Mouse (Mus musculus) intestine, embryonic 16.5 days (tissue): ENCODE measurements around the gene Adam21. TPM values are rescaled to one million over a fixed set of nuclear protein-coding genes. Genes with fewer than 3 reads are reported as not detected.
"Not testable (repeated sequence)": the region's sequence is repeated elsewhere in the genome, so short reads cannot be mapped to it uniquely, and the experiment has no call there.

Experiments used
- ATAC-seq: fragments of 200-750 bp; cut with Nextera tagmentation; 2 replicates; pipeline ENCODE4 v1.8.0; 2017; ENCODE audit warnings: moderate TSS enrichment, moderate library complexity
- H3K27ac ChIP-seq: fragments of 300-500 bp; sonication (generic); 2 replicates; pipeline ENCODE4 v1.5.1; 2014; ENCODE audit warnings: mild to moderate bottlenecking, low read length
- H3K27me3 ChIP-seq: fragments of 300-500 bp; sonication (generic); replicated peaks from 2 replicates; pipeline ENCODE4 v1.6.1; 2014; ENCODE audit warnings: low read length, control low read depth, mixed read lengths; ENCODE audit not compliant: control insufficient read depth, insufficient read depth
- H3K36me3 ChIP-seq: fragments of 300-500 bp; sonication (generic); 2 replicates; pipeline ENCODE4 v1.6.1; 2014; ENCODE audit warnings: low read length, control low read depth; ENCODE audit not compliant: control insufficient read depth, insufficient read depth
- H3K4me1 ChIP-seq: fragments of 300-500 bp; sonication (generic); 2 replicates; pipeline ENCODE4 v1.6.1; 2014; ENCODE audit warnings: low read length, control low read depth, mixed read lengths; ENCODE audit not compliant: control insufficient read depth, insufficient read depth
- H3K4me2 ChIP-seq: fragments of 300-500 bp; sonication (generic); 2 replicates; pipeline ENCODE4 v1.6.1; 2014; ENCODE audit warnings: low read depth, low read length, control low read depth
- H3K4me3 ChIP-seq: fragments of 300-500 bp; sonication (generic); 2 replicates; pipeline ENCODE4 v1.5.1; 2014; ENCODE audit warnings: mild to moderate bottlenecking, low read length
- H3K9ac ChIP-seq: fragments of 300-500 bp; sonication (generic); 2 replicates; pipeline ENCODE4 v1.6.1; 2014; ENCODE audit warnings: low read depth, low read length
- H3K9me3 ChIP-seq: fragments of 300-500 bp; sonication (generic); 2 replicates; pipeline ENCODE4 v1.6.1; 2016; ENCODE audit warnings: low read length, control low read depth; ENCODE audit not compliant: control insufficient read depth
- whole genome bisulfite sequencing: fragments of 180-500 bp; shearing (Covaris S2); extraction: QIAGEN DNeasy Blood & Tissue Kit; methylation state at CpG from one replicate; pipeline ENCODE4 v1.1.7; 2014; 5-methylcytosine and 5-hydroxymethylcytosine counted together
- polyA plus RNA-seq: library from polyadenylated mRNA; unstranded; fragments of >200 nt; fragmentation: Nextera tagmentation; extraction: Ambion mirVana; gene quantifications from 2 replicates; pipeline ENCODE4 v1.2.1, GENCODE M21; 2015

Adam21 gene
- polyA plus RNA-seq, 1 experiment from 2014 or later, result 0.17 TPM

- no peak for ATAC-seq
- no peak overlapping the region for H3K27ac ChIP-seq
- no peak overlapping the region for H3K4me3 ChIP-seq
- H3K4me1 ChIP-seq, result no peaks in the 10 kb centered on the region
- WGBS, result 80% methylated on average over 3 of the region's 3 CpGs
- no peak overlapping the region for H3K9ac ChIP-seq
- H3K27me3 ChIP-seq, result no peaks in the 10 kb centered on the region
- H3K9me3 ChIP-seq, result no peaks in the 10 kb centered on the region
- H3K4me2 ChIP-seq, result no peak overlapping the region
- no peaks in the 10 kb centered on the region for H3K36me3 ChIP-seq
Observed at GRCm38 (mm10) chr12:81549286-81549685, 19.0 kb downstream of the Adam21 start.

- H3K9ac ChIP-seq, result no peak overlapping the region
- no peak overlapping the region for H3K4me2 ChIP-seq
- 65% methylated on average over 4 of the region's 4 CpGs for WGBS
- H3K4me1 ChIP-seq, result no peaks in the 10 kb centered on the region
- H3K27me3 ChIP-seq, result no peaks in the 10 kb centered on the region
- no peak overlapping the region for H3K4me3 ChIP-seq
- H3K9me3 ChIP-seq, result no peaks in the 10 kb centered on the region
- no peaks in the 10 kb centered on the region for H3K36me3 ChIP-seq
- no peak for ATAC-seq
- no peak overlapping the region for H3K27ac ChIP-seq
Observed at GRCm38 (mm10) chr12:81547163-81547562, 21.1 kb downstream of the Adam21 start.

GRCm38 (mm10) chr12:81533029-81533419, 35.2 kb downstream of the Adam21 start:
- peak overlapping the region; percentile 64 for H3K4me3 ChIP-seq
- H3K27me3 ChIP-seq, result no peaks in the 10 kb centered on the region
- H3K36me3 ChIP-seq, result no peaks in the 10 kb centered on the region
- WGBS, result 35% methylated on average over 4 of the region's 4 CpGs
- peak overlapping the region; percentile 78 for H3K9ac ChIP-seq
- ATAC-seq, result 0 out of 2 replicates have a peak, but pooled peaks have one; percentile 20
- peak overlapping the region; percentile 58; the same call in 1 of the 2 replicates for H3K27ac ChIP-seq
- H3K9me3 ChIP-seq, result no peaks in the 10 kb centered on the region
- no peaks in the 10 kb centered on the region for H3K4me1 ChIP-seq
- peak overlapping the region; percentile 63 for H3K4me2 ChIP-seq

GRCm38 (mm10) chr12:81532316-81533028, 35.8 kb downstream of the Adam21 start, which contains the start of the genes Gm20498 and Synj2bp:
Gene Gm20498 (minus strand): TSS chr12:81532905.
Gene Synj2bp (minus strand): TSS chr12:81532911.
- ATAC-seq, result peak; percentile 95
- WGBS, result under 1% methylated on average over 46 of the region's 46 CpGs
- peak within 1 kb of the TSS; percentile 58 for H3K27ac ChIP-seq
- peak within 1 kb of the TSS; percentile 64 for H3K4me3 ChIP-seq
- no peaks in the 10 kb centered on the region for H3K9me3 ChIP-seq
- H3K27me3 ChIP-seq, result no peaks in the 10 kb centered on the region
- H3K9ac ChIP-seq, result peak within 1 kb of the TSS; percentile 78
- H3K4me1 ChIP-seq, result no peaks in the 10 kb centered on the region
- peak within 1 kb of the TSS; percentile 63 for H3K4me2 ChIP-seq
- no peaks in the 10 kb centered on the region for H3K36me3 ChIP-seq

GRCm38 (mm10) chr12:81530587-81530986, 37.7 kb downstream of the Adam21 start:
- not testable (repeated sequence) for H3K4me1 ChIP-seq, H3K27me3 ChIP-seq, ATAC-seq, H3K9ac ChIP-seq, H3K4me3 ChIP-seq, H3K36me3 ChIP-seq, H3K9me3 ChIP-seq, H3K27ac ChIP-seq, H3K4me2 ChIP-seq
- WGBS, result 77% methylated on average over 5 of the region's 8 CpGs

Other genes starting within 250 kb of the Adam21 start
- 0.42 and 0.49 TPM in 2 replicates for gene Slc8a3, start 235.3 kb downstream of the Adam21 start, polyA plus RNA-seq
- gene Gm4787, start 189.0 kb downstream of the Adam21 start, polyA plus RNA-seq, result 0.16 and 0.20 TPM in 2 replicates
- 0.56 and 0.67 TPM in 2 replicates for gene Adam4, start 146.5 kb downstream of the Adam21 start, polyA plus RNA-seq
- gene Cox16, start 83.3 kb downstream of the Adam21 start, polyA plus RNA-seq, result 149 and 167 TPM in 2 replicates
- gene Gm20498, start 35.6 kb downstream of the Adam21 start, polyA plus RNA-seq, result 28.9 and 29.0 TPM in 2 replicates
- 41.5 and 42.1 TPM in 2 replicates for gene Synj2bp, start 35.6 kb downstream of the Adam21 start, polyA plus RNA-seq
- 51.7 and 57.8 TPM in 2 replicates for gene Med6, start 26.5 kb upstream of the Adam21 start, polyA plus RNA-seq
- gene Ttc9, start 62.8 kb upstream of the Adam21 start, polyA plus RNA-seq, result 1.5 TPM in 2 replicates
- gene Map3k9, start 212.7 kb upstream of the Adam21 start, polyA plus RNA-seq, result 1.4 TPM in 2 replicates